Mouse (Mus musculus) MEL (cell line): ENCODE data around the gene Gm5930.
"Not testable (repeated sequence)": the region's sequence is repeated elsewhere in the genome, so short reads cannot be mapped to it uniquely, and the experiment has no call there.

Source experiments
- CTCF ChIP-seq, 3 experiments: IDR thresholded peaks in 2 of 3; conservative IDR thresholded peaks in 1 of 3; 2 replicates each; pipeline ENCODE4 v1.5.1; 2011 to 2012; ENCODE audit warnings: low read length in 3 of 3, low read depth in 2 of 3, mild to moderate bottlenecking in 2 of 3, improper control_type of control experiment in 1 of 3, inconsistent platforms in 1 of 3, mixed read lengths in 1 of 3, moderate library complexity in 1 of 3; ENCODE audit not compliant: control insufficient read depth in 1 of 3, insufficient read depth in 1 of 3, poor library complexity in 1 of 3, severe bottlenecking in 1 of 3
- JUND ChIP-seq: IDR thresholded peaks from 2 replicates; pipeline ENCODE4 v1.6.1; 2011; ENCODE audit warnings: low read depth, mild to moderate bottlenecking, improper control_type of control experiment, low read length
- MAFK ChIP-seq: IDR thresholded peaks from 2 replicates; pipeline ENCODE4 v1.6.1; 2011; ENCODE audit warnings: low read depth, mild to moderate bottlenecking, low read length, improper control_type of control experiment, borderline replicate concordance
- POLR2AphosphoS5 ChIP-seq: IDR thresholded peaks from 2 replicates; pipeline ENCODE4 v1.6.1; 2012; ENCODE audit warnings: low read depth, borderline replicate concordance, mild to moderate bottlenecking, inconsistent platforms, low read length, moderate library complexity, mixed read lengths

DNA sequence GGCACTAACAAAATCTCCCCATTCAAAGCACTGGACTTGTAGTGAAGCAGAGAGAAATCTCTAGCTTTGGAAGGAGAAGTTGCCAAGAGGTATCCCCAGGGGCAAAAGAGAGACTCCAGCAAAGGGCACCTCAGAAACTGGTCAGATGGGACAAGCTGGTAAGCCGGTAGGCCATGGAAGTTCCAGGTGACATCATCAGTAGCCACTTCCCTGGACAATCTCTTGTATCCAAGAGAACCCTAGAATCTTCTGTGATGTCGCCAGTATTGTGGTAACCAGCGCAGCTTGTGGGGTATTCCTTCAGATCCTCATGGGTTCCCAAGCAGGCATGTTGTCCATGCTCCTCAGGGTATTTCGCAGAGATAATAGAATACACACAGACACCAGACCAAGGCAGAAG, 26.7 kb upstream of the Gm5930 start, which contains the start of gene Gm8229:
- TF ChIP-seq CTCF (IDR thresholded peaks at IDR 0.05 in 2 of 3, conservative IDR thresholded peaks at IDR 0.05 in 1 of 3; ENCODE audit: control insufficient read depth in 1 of 3, insufficient read depth in 1 of 3, low read depth in 2 of 3, low read length in 3 of 3, poor library complexity in 1 of 3, severe bottlenecking in 1 of 3); MAFK; JUND; POLR2AphosphoS5: not testable (repeated sequence)
